Mouse (Mus musculus) limb, embryonic 10.5 days (tissue): ENCODE measurements at regions not wholly inside any gene's neighbourhood (a gene's known extent, or its start where the extent isn't known, plus 50 kb on each side); places are given as distances from the start of the nearest gene placed in this dataset.

Experiments used
- DNase-seq: peaks from one replicate; pipeline ENCODE4 v3.0.0-alpha.2; 2017; ENCODE audit warnings: low spot score
- H3K27ac ChIP-seq: fragments of 300-500 bp; sonication (generic); 2 replicates; pipeline ENCODE4 v1.5.1; 2016; ENCODE audit warnings: mild to moderate bottlenecking
- H3K27me3 ChIP-seq: fragments of 300-500 bp; sonication (generic); 2 replicates; pipeline ENCODE4 v1.6.1; 2016; ENCODE audit warnings: low read depth, mild to moderate bottlenecking; ENCODE audit not compliant: poor library complexity, severe bottlenecking
- H3K36me3 ChIP-seq: fragments of 300-500 bp; sonication (generic); 2 replicates; pipeline ENCODE4 v1.6.1; 2016; ENCODE audit warnings: mild to moderate bottlenecking, moderate library complexity
- H3K4me1 ChIP-seq: fragments of 300-500 bp; sonication (generic); 2 replicates; pipeline ENCODE4 v1.6.1; 2016
- H3K4me3 ChIP-seq: fragments of 300-500 bp; sonication (generic); 2 replicates; pipeline ENCODE4 v1.5.1; 2016; ENCODE audit warnings: mild to moderate bottlenecking, moderate library complexity
- H3K9me3 ChIP-seq: fragments of 300-500 bp; sonication (generic); replicated peaks from 2 replicates; pipeline ENCODE4 v1.6.1; 2016; ENCODE audit warnings: mild to moderate bottlenecking
- WGBS: fragments of 180-500 bp; shearing (Covaris S2); methylation state at CpG from one replicate; pipeline ENCODE4 v1.1.7; 2016; 5-methylcytosine and 5-hydroxymethylcytosine counted together

DNA sequence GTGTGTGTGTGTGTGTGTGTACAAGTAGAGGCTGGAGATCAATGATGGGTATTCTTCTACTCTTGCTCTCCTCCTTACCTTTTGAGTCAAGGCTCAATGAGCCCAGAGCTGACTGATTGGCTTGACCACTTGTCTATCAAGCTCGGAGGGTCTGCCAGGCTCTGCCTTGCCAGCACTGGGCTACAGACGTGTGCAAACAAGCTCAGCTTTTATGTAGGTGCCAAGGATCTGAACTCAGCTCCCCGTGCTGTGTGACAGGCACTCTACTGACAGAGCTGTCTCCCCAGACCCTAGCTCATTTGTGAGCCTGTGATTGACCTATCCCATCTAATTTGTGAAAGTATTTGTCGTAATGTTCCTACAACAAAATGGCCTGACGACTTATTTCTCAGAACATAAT is 54.2 kb upstream of the Cdc42bpa start:
- DNase-seq: no peak
- H3K27ac ChIP-seq: no peak overlapping the region
- 93% methylated on average over 5 of the region's 5 CpGs for WGBS

DNA sequence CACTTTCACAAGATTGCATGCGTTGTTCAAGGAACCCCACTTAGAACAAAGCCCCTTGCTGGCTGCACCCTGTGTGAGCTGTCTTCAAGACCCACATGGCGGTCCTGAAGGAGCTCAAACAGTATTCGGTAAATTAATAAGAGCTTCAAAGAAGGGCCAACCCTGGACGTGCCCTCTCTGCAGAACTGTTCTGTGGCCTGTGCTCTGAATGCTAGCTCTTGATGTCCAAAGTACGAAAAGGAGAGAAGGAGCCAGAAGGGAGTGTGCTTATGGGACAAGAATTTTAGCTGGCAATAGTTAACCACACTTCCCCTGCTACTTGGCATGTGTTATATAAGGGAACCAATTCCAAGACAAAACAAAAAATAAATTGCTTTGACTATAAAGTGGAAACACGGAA is 67.6 kb upstream of the Cdc42bpa start:
- no peak overlapping the region for H3K4me3 ChIP-seq
- H3K36me3 ChIP-seq: no peaks in the 10 kb centered on the region
- no peak overlapping the region for H3K27ac ChIP-seq
- H3K27me3 ChIP-seq: no peaks in the 10 kb centered on the region
- WGBS: 95% methylated on average over 6 of the region's 6 CpGs
- H3K4me1 ChIP-seq: no peaks in the 10 kb centered on the region
- DNase-seq: no peak
- no peaks in the 10 kb centered on the region for H3K9me3 ChIP-seq

More for the DNA sequence above, 54.2 kb upstream of the Cdc42bpa start:
- Histone ChIP-seq H3K36me3 (no peaks in the 10 kb centered on the region), H3K9me3 (no peaks in the 10 kb centered on the region), H3K27me3 (no peaks in the 10 kb centered on the region), H3K4me1 (no peaks in the 10 kb centered on the region), H3K4me3 (no peak overlapping the region)

DNA sequence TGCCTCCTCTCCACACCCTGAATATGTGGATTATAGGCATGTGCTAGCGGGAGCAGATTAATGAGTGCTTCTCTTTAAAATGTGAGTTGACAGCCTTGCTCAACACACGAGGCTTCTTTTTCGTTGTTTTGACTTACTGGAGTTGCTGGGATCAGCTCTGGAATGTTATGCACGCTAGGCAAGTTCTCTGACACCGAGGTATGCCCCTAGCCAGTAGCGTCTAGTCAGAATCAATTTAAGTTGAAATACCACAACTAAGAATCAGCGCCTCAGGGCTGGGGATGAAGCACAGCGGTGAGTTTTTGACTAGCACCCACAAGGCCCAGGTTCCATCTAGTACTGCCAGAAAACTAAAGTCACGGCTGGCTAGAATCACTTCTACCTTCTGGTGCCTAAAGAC is 72.4 kb upstream of the Cdc42bpa start:
- Histone ChIP-seq H3K4me1 (peaks cover 1% of the 10 kb centered on the region), H3K9me3 (no peaks in the 10 kb centered on the region), H3K36me3 (no peaks in the 10 kb centered on the region), H3K27ac (no peak overlapping the region), H3K4me3 (no peak overlapping the region), H3K27me3 (no peaks in the 10 kb centered on the region)
- no peak for DNase-seq
- 78% methylated on average over 9 of the region's 9 CpGs for WGBS

DNA sequence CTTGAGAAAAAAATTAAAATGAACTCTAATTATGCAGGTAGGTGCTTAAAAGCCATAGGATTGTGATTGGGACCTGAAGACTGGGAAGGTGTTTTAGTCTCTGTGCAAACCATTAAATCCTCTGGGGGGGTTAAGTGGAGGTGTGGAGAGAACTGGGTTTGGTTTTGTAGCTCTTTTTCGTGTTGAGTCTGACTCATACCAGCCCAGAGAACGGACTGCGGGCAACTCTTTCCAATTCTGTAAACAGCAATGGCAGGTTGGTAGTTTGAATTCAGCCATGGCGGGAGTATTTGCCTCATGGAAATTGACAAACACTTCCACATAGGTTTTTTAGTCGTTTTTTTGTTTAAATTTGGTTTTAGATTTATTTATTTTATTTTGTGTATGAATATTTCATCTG is 77.7 kb upstream of the Ahctf1 start:
- H3K9me3 ChIP-seq: no peaks in the 10 kb centered on the region
- H3K27ac ChIP-seq: no peak overlapping the region
- H3K27me3 ChIP-seq: no peaks in the 10 kb centered on the region
- WGBS: 83% methylated on average over 5 of the region's 5 CpGs
- H3K4me1 ChIP-seq: peaks cover 10% of the 10 kb centered on the region
- H3K4me3 ChIP-seq: no peak overlapping the region
- no peak for DNase-seq
- no peaks in the 10 kb centered on the region for H3K36me3 ChIP-seq

DNA sequence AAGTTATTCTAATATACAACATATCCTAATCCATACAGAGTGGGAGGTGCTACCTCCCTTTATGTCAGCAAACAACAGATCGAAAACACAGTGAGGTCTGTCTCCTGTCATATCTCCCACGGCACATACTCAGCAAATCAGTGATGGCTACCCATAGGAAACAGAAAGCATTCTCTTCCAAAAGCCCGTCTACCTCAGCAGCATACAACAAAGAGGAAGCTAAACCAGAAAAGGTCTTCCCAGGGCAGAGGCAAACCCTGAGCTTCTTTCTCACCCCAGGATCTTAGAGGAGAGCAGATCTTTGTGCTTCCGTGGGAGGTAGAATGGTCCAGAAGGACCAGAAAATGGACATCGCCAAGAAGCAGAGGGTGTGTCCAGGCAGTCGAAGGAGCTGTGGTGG is 74.4 kb upstream of the Ahctf1 start:
- Histone ChIP-seq H3K36me3 (no peaks in the 10 kb centered on the region), H3K4me3 (no peak overlapping the region), H3K9me3 (no peaks in the 10 kb centered on the region), H3K27ac (no peak overlapping the region), H3K27me3 (no peaks in the 10 kb centered on the region), H3K4me1 (peaks cover 21% of the 10 kb centered on the region)
- 87% methylated on average over 6 of the region's 6 CpGs for WGBS
- DNase-seq: no peak

DNA sequence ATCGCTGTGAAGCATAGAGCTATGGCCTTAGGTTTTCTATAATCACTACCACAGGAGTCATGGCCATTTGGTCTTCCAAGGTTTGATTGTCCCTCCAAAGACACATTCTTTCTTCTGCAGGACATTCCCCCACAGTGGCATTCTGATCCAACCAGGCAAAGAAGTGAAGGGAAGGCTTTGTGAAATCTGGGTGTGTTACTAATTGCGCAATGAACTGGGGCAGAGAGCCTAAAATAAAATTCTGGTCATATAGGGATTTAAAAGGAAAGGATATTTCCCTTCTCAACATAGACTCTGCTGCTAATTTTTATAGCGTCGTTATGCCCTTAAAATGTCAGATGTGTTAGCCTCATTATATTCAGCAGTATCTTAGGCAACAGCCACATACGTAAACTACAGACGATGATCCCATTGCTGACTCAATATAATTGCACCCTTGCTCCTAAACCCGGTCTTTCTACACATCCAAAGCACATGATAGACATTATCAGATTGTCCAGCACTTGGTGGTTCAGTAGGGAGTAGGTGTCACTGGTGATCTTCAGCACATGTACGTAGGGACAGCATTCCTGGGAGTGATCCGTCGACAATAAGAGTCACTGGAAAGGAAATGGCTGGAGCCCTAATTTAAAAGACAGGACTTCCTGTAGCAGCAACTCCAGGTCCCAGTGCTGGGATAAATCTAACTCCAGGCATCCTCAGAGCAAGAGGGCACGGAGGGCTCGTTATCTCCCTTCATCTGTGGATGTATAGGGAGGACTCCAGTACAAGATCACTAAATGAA is 70.5 kb upstream of the Ahctf1 start:
- H3K4me3 ChIP-seq: no peak overlapping the region
- no peak overlapping the region for H3K27ac ChIP-seq
- DNase-seq: no peak
- no peaks in the 10 kb centered on the region for H3K27me3 ChIP-seq
- no peaks in the 10 kb centered on the region for H3K9me3 ChIP-seq
- H3K4me1 ChIP-seq: peaks cover 18% of the 10 kb centered on the region; the same call in 1 of the 2 replicates
- 74% methylated on average over 12 of the region's 12 CpGs for WGBS
- no peaks in the 10 kb centered on the region for H3K36me3 ChIP-seq

DNA sequence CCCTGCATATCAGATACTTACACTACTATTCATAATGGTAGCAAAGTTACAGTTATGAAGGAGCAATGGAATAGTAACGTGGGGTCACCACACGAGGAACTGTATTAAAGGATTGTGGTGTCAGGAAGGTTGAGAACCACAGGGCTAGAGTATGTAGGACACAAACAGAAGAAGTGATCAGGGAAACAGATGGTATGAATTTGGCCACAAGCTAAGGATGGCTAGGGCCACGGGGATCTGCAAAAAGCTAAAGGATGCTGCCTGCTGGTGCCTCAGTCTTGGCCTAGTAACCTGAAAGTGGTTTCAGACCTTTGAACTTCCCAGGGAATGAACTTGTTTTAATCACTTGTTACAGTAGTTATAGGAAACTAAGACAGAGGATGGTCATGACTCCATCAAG is 68.5 kb upstream of the Ahctf1 start:
- WGBS: 85% methylated on average over 3 of the region's 3 CpGs
- H3K4me3 ChIP-seq: no peak overlapping the region
- H3K4me1 ChIP-seq: peaks cover 18% of the 10 kb centered on the region; the same call in 1 of the 2 replicates
- no peak overlapping the region for H3K27ac ChIP-seq
- no peaks in the 10 kb centered on the region for H3K36me3 ChIP-seq
- DNase-seq: no peak
- H3K27me3 ChIP-seq: no peaks in the 10 kb centered on the region
- no peaks in the 10 kb centered on the region for H3K9me3 ChIP-seq

DNA sequence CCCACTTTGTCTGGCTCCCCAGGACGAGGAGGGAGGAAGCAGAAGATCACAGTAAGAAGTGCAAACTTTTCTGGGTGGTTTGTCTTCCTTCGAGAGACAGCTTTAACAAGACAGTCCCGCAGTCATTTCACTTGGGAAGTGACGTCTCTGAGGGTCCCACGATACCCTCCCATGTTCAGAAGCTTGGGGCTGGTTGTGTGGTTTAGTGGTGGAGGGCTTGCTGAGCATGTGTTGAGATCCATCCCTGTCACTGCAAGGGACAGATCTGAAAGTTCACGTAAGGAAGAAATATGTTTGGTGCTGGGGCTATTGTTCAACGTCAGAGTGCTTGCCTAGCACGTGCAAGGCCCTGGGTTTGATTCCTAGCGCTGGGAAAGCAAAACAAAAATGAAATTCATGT is 65.2 kb upstream of the Ahctf1 start:
- DNase-seq: no peak
- no peak overlapping the region for H3K4me3 ChIP-seq
- H3K9me3 ChIP-seq: no peaks in the 10 kb centered on the region
- H3K4me1 ChIP-seq: peaks cover 15% of the 10 kb centered on the region
- no peak overlapping the region for H3K27ac ChIP-seq
- no peaks in the 10 kb centered on the region for H3K36me3 ChIP-seq
- H3K27me3 ChIP-seq: no peaks in the 10 kb centered on the region
- WGBS: 92% methylated on average over 9 of the region's 9 CpGs

DNA sequence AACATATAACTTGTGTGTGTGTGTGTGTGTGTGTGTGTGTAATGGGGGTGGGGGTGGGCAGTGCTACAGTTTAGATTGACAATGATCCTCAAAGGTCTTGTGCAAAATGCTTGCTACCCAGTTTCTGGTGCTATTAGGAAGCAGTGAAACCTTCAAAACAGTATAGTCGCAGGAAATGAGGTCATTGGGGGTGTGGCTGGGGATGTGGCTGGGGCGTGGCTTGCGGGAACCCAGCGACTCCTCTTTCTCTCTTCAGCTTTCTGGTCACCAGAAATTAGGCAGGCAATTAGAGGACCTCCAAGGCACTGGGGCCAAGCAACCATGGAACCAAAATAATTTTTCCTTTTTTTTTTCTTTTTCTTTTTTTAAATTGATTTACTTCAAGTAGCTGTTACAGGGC is 64.0 kb upstream of the Ahctf1 start:
- WGBS: 94% methylated on average over 4 of the region's 4 CpGs
- no peak overlapping the region for H3K27ac ChIP-seq
- peaks cover 13% of the 10 kb centered on the region for H3K4me1 ChIP-seq
- no peaks in the 10 kb centered on the region for H3K9me3 ChIP-seq
- no peak for DNase-seq
- no peak overlapping the region for H3K4me3 ChIP-seq
- no peaks in the 10 kb centered on the region for H3K27me3 ChIP-seq
- H3K36me3 ChIP-seq: no peaks in the 10 kb centered on the region

DNA sequence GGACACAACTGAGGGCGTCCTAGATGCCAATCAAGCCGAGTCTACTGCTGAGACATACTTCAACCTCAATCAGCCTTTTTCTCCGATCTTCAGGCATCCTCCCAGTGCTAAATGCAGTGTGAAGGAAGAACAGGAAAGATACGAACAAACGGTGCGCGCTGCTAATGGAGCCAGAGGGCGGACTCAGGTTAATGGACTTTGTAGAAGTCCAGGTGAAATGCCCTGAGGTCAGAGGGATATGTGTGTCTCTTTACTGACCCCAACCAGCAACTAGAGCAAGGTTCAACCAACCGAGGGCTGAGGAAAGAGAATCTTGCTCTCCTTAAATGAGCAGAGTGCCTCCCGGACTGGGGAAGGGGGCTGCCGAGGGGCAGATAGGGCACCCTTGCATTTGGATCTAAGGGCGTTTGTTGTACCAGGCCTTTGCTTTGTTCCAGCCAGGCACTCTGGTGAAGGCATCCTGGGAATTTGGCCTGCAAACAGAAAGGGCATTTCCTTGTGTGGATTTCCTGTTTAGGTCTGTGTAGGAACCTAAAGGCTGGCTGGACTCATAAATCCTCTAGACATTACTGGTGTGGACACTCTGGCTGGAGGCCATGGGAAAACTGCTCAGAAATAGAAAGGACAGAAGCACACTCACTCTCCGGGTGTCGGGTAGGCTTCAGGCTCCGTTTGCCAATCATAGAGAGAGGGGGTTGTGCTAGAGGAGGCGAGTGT is 62.7 kb upstream of the Ahctf1 start:
- peaks cover 13% of the 10 kb centered on the region for H3K4me1 ChIP-seq
- no peak overlapping the region for H3K4me3 ChIP-seq
- H3K36me3 ChIP-seq: no peaks in the 10 kb centered on the region
- DNase-seq: no peak
- H3K27me3 ChIP-seq: no peaks in the 10 kb centered on the region
- peak overlapping the region; percentile 82 for H3K27ac ChIP-seq
- WGBS: 78% methylated on average over 16 of the region's 16 CpGs
- H3K9me3 ChIP-seq: no peaks in the 10 kb centered on the region

DNA sequence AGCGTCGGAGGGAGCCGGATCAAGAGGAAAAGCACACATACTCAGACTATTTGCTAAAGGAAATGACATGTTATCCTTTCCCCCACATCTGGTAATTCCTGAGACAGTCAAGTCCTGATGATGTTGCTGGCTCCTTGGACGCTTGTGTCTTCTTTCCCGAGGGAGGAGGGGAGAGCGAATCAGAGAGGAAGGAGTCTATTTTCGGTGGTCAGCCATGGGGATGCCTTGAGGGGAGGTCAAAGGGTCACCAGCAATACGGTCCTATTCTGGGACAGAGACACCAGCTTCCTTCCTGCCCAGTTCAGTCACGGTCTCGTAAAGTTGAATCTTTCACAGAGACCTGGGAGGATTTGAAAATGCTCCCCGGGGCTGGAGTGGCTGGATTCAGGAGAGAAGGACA is 62.1 kb upstream of the Ahctf1 start:
- H3K36me3 ChIP-seq: no peaks in the 10 kb centered on the region
- no peaks in the 10 kb centered on the region for H3K27me3 ChIP-seq
- H3K9me3 ChIP-seq: no peaks in the 10 kb centered on the region
- peak overlapping the region; percentile 82 for H3K27ac ChIP-seq
- H3K4me3 ChIP-seq: no peak overlapping the region
- no peak for DNase-seq
- WGBS: 68% methylated on average over 11 of the region's 11 CpGs
- peaks cover 13% of the 10 kb centered on the region for H3K4me1 ChIP-seq

DNA sequence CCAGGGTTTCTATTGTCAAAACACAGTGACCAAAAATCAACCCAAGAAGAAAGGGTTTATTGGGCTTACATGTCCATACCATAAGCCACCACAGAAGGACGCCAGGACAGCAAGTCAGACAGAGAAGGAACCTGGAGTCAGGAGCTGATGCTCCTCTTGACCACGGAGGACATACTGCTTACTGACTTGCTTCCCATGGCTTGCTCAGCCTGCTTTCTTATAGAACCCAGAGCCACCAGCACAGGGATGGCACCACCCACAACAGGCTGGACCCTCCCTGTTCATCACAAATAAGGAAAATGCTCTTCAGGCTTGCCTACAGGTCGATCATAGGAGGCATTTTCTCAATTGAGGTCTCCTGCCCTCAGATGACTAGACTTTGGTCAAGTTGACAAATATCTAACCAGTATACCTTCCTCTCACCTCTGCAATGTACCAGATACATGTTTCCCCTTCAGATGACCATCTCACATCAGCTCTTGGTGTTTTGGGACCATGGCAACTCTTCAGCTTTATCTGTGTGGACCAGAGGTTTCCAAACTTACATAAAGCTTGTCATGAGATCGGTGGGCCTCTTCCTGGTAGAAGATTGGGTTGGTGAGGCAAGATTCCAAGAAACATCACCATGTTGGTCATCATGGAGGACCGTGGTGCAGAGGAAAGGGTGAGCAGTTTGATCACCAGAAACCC is 61.2 kb upstream of the Ahctf1 start:
- H3K27ac ChIP-seq: no peak overlapping the region
- H3K4me1 ChIP-seq: peaks cover 16% of the 10 kb centered on the region
- no peak for DNase-seq
- no peaks in the 10 kb centered on the region for H3K36me3 ChIP-seq
- no peaks in the 10 kb centered on the region for H3K9me3 ChIP-seq
- WGBS: 90% methylated on average over 5 of the region's 5 CpGs
- no peak overlapping the region for H3K4me3 ChIP-seq
- H3K27me3 ChIP-seq: no peaks in the 10 kb centered on the region

DNA sequence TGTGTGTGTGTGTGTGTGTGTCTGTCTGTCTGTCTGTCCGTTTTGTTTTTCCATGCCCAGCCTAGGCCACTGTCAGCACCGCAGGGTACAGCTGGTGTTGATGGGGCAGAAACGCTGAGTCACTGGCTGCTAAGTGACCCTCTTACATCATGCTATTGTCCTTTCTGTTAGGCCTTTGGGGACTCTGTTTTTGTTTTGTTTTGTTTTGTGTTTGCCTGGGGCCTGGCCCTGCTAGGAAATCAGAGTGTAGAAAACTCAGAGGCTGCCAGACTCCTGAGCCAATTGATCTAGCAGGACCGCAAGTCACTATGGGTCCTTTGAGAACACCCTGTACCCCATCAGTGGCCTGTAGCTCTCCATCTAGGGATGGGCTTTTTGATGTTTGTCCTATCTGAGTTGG is 59.9 kb upstream of the Ahctf1 start:
- Histone ChIP-seq H3K27me3 (no peaks in the 10 kb centered on the region), H3K4me1 (peaks cover 19% of the 10 kb centered on the region), H3K4me3 (no peak overlapping the region), H3K36me3 (no peaks in the 10 kb centered on the region), H3K27ac (no peak overlapping the region), H3K9me3 (no peaks in the 10 kb centered on the region)
- no peak for DNase-seq
- WGBS: 61% methylated on average over 4 of the region's 4 CpGs
